Mouse (Mus musculus): Measurements from ENCODE around the gene St8sia2. TPM values are rescaled to one million over a fixed set of nuclear protein-coding genes. Genes with fewer than 3 reads are reported as not detected.

Gene St8sia2
- polyA plus RNA-seq, 1 experiment from 2014 or later: 72.5 TPM

DNA sequence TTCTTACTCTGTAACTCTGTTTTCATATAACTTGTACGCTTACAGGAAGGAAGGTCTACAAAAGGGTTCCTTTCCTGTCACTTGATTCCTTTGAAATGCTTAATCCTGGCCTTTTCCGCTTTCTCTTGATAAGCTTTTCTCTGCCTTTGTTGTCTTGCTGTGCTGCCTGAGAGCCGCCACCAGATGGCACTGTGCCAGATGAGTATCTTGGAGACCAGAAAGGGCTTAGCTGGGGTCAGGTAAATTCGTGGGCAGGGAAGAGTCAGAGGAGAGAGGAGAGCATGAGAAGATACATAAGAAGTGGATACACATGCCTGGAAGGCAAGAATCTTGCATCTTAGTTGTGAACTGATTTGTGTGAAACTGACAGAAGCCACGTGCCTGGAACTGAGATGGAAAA lies 11.5 kb upstream of the St8sia2 start:
- H3K4me3 ChIP-seq (ENCODE audit: low read depth, low read length): no peak overlapping the region
- H3K9me3 ChIP-seq (replicated peaks; ENCODE audit: control insufficient read depth, low read length): no peaks in the 10 kb centered on the region
- H3K4me1 ChIP-seq (ENCODE audit: control insufficient read depth, insufficient read depth, low read length): peaks cover 3% of the 10 kb centered on the region; the same call in 1 of the 2 replicates
- DNase-seq (ENCODE audit: low spot score) (peak; percentile 90), ATAC-seq (peak; percentile 74)
- H3K4me2 ChIP-seq (ENCODE audit: low read length): no peak overlapping the region
- no peaks in the 10 kb centered on the region for H3K36me3 ChIP-seq (ENCODE audit: control insufficient read depth, insufficient read depth, low read length)
- WGBS: 10% methylated on average over 5 of the region's 5 CpGs
- H3K27me3 ChIP-seq (replicated peaks; ENCODE audit: control insufficient read depth, insufficient read depth, low read length): no peaks in the 10 kb centered on the region
- no peak overlapping the region for H3K27ac ChIP-seq (ENCODE audit: low read depth, low read length)
- H3K9ac ChIP-seq (ENCODE audit: low read length): no peak overlapping the region

DNA sequence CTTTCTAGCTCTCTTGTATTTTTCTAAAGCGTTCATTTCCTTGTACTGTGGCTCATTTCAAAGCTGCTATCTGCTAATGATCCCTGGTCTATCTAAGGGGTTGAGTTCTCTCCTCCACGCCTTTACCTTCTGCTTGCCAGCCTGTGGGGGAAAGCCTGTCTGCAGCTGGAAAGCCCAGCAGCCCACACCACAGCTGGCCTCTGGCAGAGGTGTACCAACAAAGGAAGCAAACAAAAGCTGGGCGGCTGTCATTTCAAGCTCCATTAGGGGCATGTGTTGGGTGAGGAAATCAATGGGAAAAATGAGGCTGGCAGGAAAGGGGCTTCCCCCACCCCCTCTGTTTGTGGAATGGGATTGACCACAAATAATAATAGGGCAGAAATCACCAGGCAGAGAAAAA lies 10.7 kb upstream of the St8sia2 start:
- no peak overlapping the region for H3K27ac ChIP-seq (ENCODE audit: low read depth, low read length)
- no peaks in the 10 kb centered on the region for H3K36me3 ChIP-seq (ENCODE audit: control insufficient read depth, insufficient read depth, low read length)
- 50% methylated on average over 3 of the region's 3 CpGs for WGBS
- peaks cover 3% of the 10 kb centered on the region; the same call in 1 of the 2 replicates for H3K4me1 ChIP-seq (ENCODE audit: control insufficient read depth, insufficient read depth, low read length)
- H3K9me3 ChIP-seq (replicated peaks; ENCODE audit: control insufficient read depth, low read length): no peaks in the 10 kb centered on the region
- ATAC-seq (no peak), DNase-seq (ENCODE audit: low spot score) (no peak)
- no peak overlapping the region for H3K4me3 ChIP-seq (ENCODE audit: low read depth, low read length)
- no peak overlapping the region for H3K9ac ChIP-seq (ENCODE audit: low read length)
- H3K4me2 ChIP-seq (ENCODE audit: low read length): no peak overlapping the region
- H3K27me3 ChIP-seq (replicated peaks; ENCODE audit: control insufficient read depth, insufficient read depth, low read length): no peaks in the 10 kb centered on the region

DNA sequence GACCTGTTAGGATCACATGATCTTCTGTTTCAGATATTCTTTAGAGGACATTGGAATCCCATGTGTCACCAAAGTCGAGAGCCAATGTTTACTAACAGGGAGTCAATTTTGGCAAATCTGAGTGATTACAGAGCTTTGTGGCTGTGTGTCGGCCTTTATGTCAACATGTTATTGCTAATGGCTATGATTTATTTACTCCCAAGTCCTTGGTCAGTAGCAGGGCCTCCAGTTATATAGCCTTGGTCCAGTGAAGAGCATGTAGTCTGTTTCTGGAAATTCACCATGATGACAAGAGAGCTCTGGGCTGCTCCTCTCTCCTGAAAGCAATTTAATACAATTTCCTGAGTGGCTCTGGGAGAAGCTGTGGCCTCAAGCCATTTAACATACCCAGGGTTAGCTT lies 9.1 kb upstream of the St8sia2 start:
- ATAC-seq (no peak), DNase-seq (ENCODE audit: low spot score) (no peak)
- Histone ChIP-seq H3K4me1 (ENCODE audit: control insufficient read depth, insufficient read depth, low read length) (peaks cover 3% of the 10 kb centered on the region; the same call in 1 of the 2 replicates), H3K9ac (ENCODE audit: low read length) (no peak overlapping the region), H3K9me3 (replicated peaks; ENCODE audit: control insufficient read depth, low read length) (no peaks in the 10 kb centered on the region), H3K36me3 (ENCODE audit: control insufficient read depth, insufficient read depth, low read length) (no peaks in the 10 kb centered on the region), H3K27ac (ENCODE audit: low read depth, low read length) (no peak overlapping the region), H3K27me3 (replicated peaks; ENCODE audit: control insufficient read depth, insufficient read depth, low read length) (no peaks in the 10 kb centered on the region), H3K4me2 (ENCODE audit: low read length) (no peak overlapping the region), H3K4me3 (ENCODE audit: low read depth, low read length) (no peak overlapping the region)
- 80% methylated on average over 2 of the region's 2 CpGs for WGBS

DNA sequence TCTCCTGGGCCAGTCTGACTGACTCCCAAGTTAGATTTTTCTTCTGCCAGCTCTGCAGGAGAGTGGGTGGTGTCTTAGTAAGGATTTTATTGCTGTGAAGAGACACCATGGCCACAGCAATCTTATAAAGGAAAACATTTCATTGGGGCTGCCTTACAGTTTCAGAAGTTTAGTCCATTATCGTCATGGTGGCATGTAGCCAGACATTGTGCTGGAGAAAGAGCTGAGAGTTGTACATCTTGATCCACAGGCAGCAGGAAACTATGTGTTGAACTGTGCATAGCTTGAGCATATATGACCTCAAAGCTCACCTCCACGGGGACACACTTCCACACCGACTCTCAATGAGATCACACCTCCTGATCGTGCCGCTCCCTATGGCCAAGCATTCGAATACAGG lies 8.3 kb upstream of the St8sia2 start:
- no peaks in the 10 kb centered on the region for H3K36me3 ChIP-seq (ENCODE audit: control insufficient read depth, insufficient read depth, low read length)
- no peak for DNase-seq (ENCODE audit: low spot score)
- H3K4me3 ChIP-seq (ENCODE audit: low read depth, low read length): no peak overlapping the region
- no peak overlapping the region for H3K27ac ChIP-seq (ENCODE audit: low read depth, low read length)
- H3K9ac ChIP-seq (ENCODE audit: low read length): no peak overlapping the region
- no peak for ATAC-seq
- no peaks in the 10 kb centered on the region for H3K9me3 ChIP-seq (replicated peaks; ENCODE audit: control insufficient read depth, low read length)
- H3K4me2 ChIP-seq (ENCODE audit: low read length): no peak overlapping the region
- peaks cover 3% of the 10 kb centered on the region; the same call in 1 of the 2 replicates for H3K4me1 ChIP-seq (ENCODE audit: control insufficient read depth, insufficient read depth, low read length)
- WGBS: 84% methylated on average over 6 of the region's 6 CpGs
- no peaks in the 10 kb centered on the region for H3K27me3 ChIP-seq (replicated peaks; ENCODE audit: control insufficient read depth, insufficient read depth, low read length)

DNA sequence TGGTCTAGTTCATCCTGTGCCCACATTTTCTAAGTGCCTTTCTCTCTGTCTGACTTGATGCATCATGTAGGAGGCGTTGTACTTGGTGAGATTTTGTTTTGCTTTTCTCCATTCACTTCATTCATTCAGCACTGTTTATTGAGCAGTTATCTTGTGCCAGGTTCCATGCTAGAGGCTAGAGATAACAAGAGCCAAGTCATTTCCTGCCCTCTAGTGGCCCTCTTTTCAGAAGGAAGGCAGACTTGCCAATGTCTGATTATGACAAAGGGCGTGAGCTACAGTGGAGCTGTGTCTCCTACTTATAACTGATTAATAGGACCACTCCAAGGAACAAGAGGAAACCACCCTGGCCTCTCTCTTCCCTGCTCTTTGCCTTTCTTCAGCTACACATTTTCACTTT lies 3.1 kb upstream of the St8sia2 start:
- Histone ChIP-seq H3K36me3 (ENCODE audit: control insufficient read depth, insufficient read depth, low read length) (no peaks in the 10 kb centered on the region), H3K9ac (ENCODE audit: low read length) (no peak overlapping the region), H3K4me1 (ENCODE audit: control insufficient read depth, insufficient read depth, low read length) (no peaks in the 10 kb centered on the region; the same call in 1 of the 2 replicates), H3K4me2 (ENCODE audit: low read length) (no peak overlapping the region), H3K9me3 (replicated peaks; ENCODE audit: control insufficient read depth, low read length) (no peaks in the 10 kb centered on the region), H3K27me3 (replicated peaks; ENCODE audit: control insufficient read depth, insufficient read depth, low read length) (no peaks in the 10 kb centered on the region), H3K27ac (ENCODE audit: low read depth, low read length) (no peak overlapping the region), H3K4me3 (ENCODE audit: low read depth, low read length) (no peak overlapping the region)
- 84% methylated on average over 2 of the region's 2 CpGs for WGBS
- no peak for DNase-seq (ENCODE audit: low spot score)
- ATAC-seq: no peak

DNA sequence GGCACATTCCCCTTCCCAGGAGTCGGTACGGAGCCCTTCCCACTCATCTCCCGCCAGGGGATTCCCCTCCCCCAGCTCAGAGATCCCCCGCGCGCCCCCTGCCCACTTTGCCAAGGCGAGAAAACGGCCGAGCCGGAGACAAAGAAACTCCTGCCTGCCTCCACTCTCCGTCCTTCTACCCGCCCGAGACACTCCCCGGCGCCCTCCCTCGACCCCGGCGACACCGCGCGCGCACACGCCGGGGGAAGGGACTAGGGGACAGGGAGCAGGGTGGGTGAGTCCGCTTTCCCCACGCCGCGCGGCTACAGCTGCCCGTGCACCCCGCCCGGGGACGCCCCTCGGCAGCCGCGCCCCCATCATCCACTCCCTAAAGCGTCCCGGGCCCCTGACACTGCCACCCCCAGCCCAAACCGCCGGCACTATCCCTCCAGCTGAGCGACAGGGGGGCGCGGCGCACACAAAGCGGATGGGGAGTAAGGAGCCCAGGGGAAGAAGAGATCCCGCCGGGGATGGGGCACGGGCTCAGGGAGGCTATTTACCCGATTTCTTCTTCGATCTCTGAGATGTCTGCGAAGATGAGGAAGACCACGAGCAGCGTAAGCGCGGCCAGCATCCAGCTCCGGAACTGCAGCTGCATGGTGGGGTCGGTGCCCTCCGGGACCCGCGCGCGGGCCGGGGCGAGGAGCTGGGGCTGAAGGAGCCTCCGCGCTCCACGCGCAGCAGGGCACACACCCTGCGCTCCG lies 461 bp downstream of the St8sia2 start:
- peak overlapping the region; percentile 97 for H3K27ac ChIP-seq (ENCODE audit: low read depth, low read length)
- no peaks in the 10 kb centered on the region for H3K36me3 ChIP-seq (ENCODE audit: control insufficient read depth, insufficient read depth, low read length)
- ATAC-seq (peak; percentile 65), DNase-seq (ENCODE audit: low spot score) (peak; percentile 70)
- H3K9ac ChIP-seq (ENCODE audit: low read length): peak overlapping the region; percentile 100
- no peaks in the 10 kb centered on the region for H3K27me3 ChIP-seq (replicated peaks; ENCODE audit: control insufficient read depth, insufficient read depth, low read length)
- no peaks in the 10 kb centered on the region for H3K9me3 ChIP-seq (replicated peaks; ENCODE audit: control insufficient read depth, low read length)
- H3K4me2 ChIP-seq (ENCODE audit: low read length): peak overlapping the region; percentile 69
- peak overlapping the region; percentile 67 for H3K4me3 ChIP-seq (ENCODE audit: low read depth, low read length)
- H3K4me1 ChIP-seq (ENCODE audit: control insufficient read depth, insufficient read depth, low read length): peaks cover 27% of the 10 kb centered on the region
- WGBS: under 1% methylated on average over 60 of the region's 70 CpGs

DNA sequence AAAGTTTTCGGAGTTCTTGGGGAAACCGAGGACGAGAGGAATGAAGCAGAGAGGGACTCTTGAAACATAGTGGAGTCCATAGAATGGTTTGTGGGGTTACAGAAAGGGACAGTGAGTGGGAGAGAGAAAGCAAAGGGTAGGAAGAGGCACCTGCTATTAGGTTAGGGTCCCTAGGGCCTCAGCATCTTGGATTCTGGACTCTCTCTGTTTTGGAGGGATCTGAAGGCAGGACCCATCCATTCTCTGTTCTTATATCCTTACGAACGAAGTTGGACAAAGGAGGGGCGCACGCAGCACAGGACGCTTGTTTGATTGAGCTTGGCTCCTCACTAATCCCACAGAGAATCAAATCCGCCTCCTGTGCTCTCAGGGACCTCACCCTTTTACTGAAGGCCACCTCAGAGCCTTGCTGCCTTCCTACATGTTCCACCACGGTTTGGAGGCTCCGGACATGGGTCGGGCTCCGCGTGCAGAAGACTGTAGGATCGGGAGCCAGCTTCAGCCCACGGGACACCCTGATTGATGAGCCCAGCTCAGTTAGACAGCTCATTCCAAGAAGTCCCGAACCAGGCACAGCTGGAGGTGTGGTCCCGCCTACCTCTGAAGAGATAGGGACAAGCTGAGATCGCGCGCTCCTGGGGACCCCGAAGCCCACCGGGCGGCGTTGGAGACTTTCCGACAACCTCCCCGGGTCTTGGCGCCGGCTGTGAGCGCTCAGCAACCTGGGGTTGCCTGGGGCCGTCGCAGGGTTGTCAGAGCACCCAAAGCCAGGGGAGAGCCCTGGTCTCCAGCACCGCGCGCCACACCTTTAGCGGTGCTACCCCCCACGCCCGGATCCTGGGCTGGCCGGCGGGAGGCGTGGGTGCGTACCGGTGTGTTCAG lies 1.3 kb downstream of the St8sia2 start:
- Histone ChIP-seq H3K4me3 (ENCODE audit: low read depth, low read length) (peak overlapping the region; percentile 67), H3K9me3 (replicated peaks; ENCODE audit: control insufficient read depth, low read length) (no peaks in the 10 kb centered on the region), H3K36me3 (ENCODE audit: control insufficient read depth, insufficient read depth, low read length) (no peaks in the 10 kb centered on the region), H3K4me2 (ENCODE audit: low read length) (peak overlapping the region; percentile 69), H3K4me1 (ENCODE audit: control insufficient read depth, insufficient read depth, low read length) (peaks cover 36% of the 10 kb centered on the region), H3K27me3 (replicated peaks; ENCODE audit: control insufficient read depth, insufficient read depth, low read length) (no peaks in the 10 kb centered on the region), H3K9ac (ENCODE audit: low read length) (peak overlapping the region; percentile 100), H3K27ac (ENCODE audit: low read depth, low read length) (peak overlapping the region; percentile 97)
- peak; percentile 21 for ATAC-seq
- DNase-seq (ENCODE audit: low spot score): peak; percentile 52
- 3% methylated on average over 43 of the region's 43 CpGs for WGBS

DNA sequence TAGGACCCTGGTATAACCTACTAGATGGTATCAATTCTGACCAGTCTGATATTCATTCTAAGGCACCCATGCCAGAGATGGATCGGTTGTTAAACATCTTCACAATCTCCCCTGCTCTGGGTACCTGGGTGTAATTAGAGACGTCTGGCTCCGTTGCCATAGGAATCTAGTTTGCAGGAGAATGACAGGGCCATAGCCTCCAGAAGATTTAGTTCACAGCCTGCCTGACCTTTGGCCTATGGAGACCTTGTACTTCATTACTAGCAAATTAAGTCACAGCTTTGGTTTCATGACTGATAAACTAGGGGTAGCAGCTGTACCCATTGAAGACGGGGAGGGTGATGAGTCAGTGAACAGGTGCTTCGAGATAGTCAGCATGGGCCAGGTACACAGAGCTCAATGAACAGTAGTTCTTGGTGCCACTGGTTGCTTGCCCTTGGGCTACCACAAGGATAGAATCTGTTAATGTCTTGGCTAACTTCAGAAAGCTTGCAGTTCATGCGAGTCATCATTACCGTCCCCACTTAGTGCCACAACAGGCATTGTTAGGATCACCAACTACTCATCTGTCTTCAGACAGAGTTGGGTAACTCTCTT lies 4.4 kb downstream of the St8sia2 start:
- 65% methylated on average over 7 of the region's 7 CpGs for WGBS
- H3K4me2 ChIP-seq (ENCODE audit: low read length): no peak overlapping the region
- DNase-seq (ENCODE audit: low spot score): no peak

More for the DNA sequence above, 4.4 kb downstream of the St8sia2 start:
- Histone ChIP-seq H3K27me3 (replicated peaks; ENCODE audit: control insufficient read depth, insufficient read depth, low read length) (no peaks in the 10 kb centered on the region), H3K4me3 (ENCODE audit: low read depth, low read length) (no peak overlapping the region), H3K9ac (ENCODE audit: low read length) (no peak overlapping the region), H3K4me1 (ENCODE audit: control insufficient read depth, insufficient read depth, low read length) (peaks cover 56% of the 10 kb centered on the region), H3K27ac (ENCODE audit: low read depth, low read length) (no peak overlapping the region), H3K9me3 (replicated peaks; ENCODE audit: control insufficient read depth, low read length) (no peaks in the 10 kb centered on the region), H3K36me3 (ENCODE audit: control insufficient read depth, insufficient read depth, low read length) (0 out of 2 replicates have a peak, but pooled peaks cover 14% of the 10 kb centered on the region)
- ATAC-seq: no peak
